Mouse (Mus musculus) kidney, embryonic 16.5 days (tissue): ENCODE data around the gene Iqschfp. TPM values are rescaled to one million over a fixed set of nuclear protein-coding genes. Genes with fewer than 3 reads are reported as not detected.
A peak's percentile ranks its signal among the peaks of the same experiment; 100 is the strongest.

Experiments
- ATAC-seq: fragments of 200-750 bp; cut with Nextera tagmentation; 2 replicates; pipeline ENCODE4 v1.8.0; 2017; ENCODE audit warnings: moderate TSS enrichment; ENCODE audit not compliant: low FRiP score, low TSS enrichment
- H3K27ac ChIP-seq: fragments of 300-500 bp; sonication (generic); 2 replicates; pipeline ENCODE4 v1.5.1; 2014; ENCODE audit warnings: low read length
- H3K27me3 ChIP-seq: fragments of 300-500 bp; sonication (generic); 2 replicates; pipeline ENCODE4 v1.6.1; 2014; ENCODE audit warnings: low read length, control low read depth, mixed read lengths; ENCODE audit not compliant: insufficient read depth
- H3K36me3 ChIP-seq: fragments of 300-500 bp; sonication (generic); 2 replicates; pipeline ENCODE4 v1.6.1; 2014; ENCODE audit warnings: low read length, control low read depth, mixed read lengths; ENCODE audit not compliant: insufficient read depth
- H3K4me1 ChIP-seq: fragments of 300-500 bp; sonication (generic); 2 replicates; pipeline ENCODE4 v1.6.1; 2014; ENCODE audit warnings: low read length, control low read depth, mixed read lengths; ENCODE audit not compliant: insufficient read depth
- H3K4me2 ChIP-seq: fragments of 300-500 bp; sonication (generic); replicated peaks from 2 replicates; pipeline ENCODE4 v1.6.1; 2014; ENCODE audit warnings: low read depth, low read length
- H3K4me3 ChIP-seq: fragments of 300-500 bp; sonication (generic); 2 replicates; pipeline ENCODE4 v1.5.1; 2014; ENCODE audit warnings: mild to moderate bottlenecking, low read length
- H3K9ac ChIP-seq: fragments of 300-500 bp; sonication (generic); replicated peaks from 2 replicates; pipeline ENCODE4 v1.6.1; 2014; ENCODE audit warnings: low read length
- H3K9me3 ChIP-seq: fragments of 300-500 bp; sonication (generic); 2 replicates; pipeline ENCODE4 v1.6.1; 2016; ENCODE audit warnings: low read length, control low read depth
- WGBS: fragments of 180-500 bp; shearing (Covaris S2); extraction: QIAGEN DNeasy Blood & Tissue Kit; methylation state at CpG from one replicate; pipeline ENCODE4 v1.1.7; 2014; 5-methylcytosine and 5-hydroxymethylcytosine counted together
- polyA plus RNA-seq: library from polyadenylated mRNA; unstranded; fragments of >200 nt; fragmentation: Nextera tagmentation; extraction: Ambion mirVana; gene quantifications from 2 replicates; pipeline ENCODE4 v1.2.1, GENCODE M21; 2015

Iqschfp gene
- polyA plus RNA-seq, 1 experiment from 2014 or later, result not detected

- Histone ChIP-seq H3K4me2 (no peak overlapping the region), H3K9me3 (peaks cover 6% of the 10 kb centered on the region; the same call in 1 of the 2 replicates), H3K27ac (no peak overlapping the region), H3K36me3 (no peaks in the 10 kb centered on the region), H3K4me3 (no peak overlapping the region), H3K27me3 (no peaks in the 10 kb centered on the region), H3K9ac (no peak overlapping the region), H3K4me1 (peaks cover 11% of the 10 kb centered on the region)
- WGBS, result 92% methylated on average over 7 of the region's 7 CpGs
- ATAC-seq, result no peak
Measured at GRCm38 (mm10) chr3:68352961-68353360, 460.9 kb downstream of the Iqschfp start.

DNA sequence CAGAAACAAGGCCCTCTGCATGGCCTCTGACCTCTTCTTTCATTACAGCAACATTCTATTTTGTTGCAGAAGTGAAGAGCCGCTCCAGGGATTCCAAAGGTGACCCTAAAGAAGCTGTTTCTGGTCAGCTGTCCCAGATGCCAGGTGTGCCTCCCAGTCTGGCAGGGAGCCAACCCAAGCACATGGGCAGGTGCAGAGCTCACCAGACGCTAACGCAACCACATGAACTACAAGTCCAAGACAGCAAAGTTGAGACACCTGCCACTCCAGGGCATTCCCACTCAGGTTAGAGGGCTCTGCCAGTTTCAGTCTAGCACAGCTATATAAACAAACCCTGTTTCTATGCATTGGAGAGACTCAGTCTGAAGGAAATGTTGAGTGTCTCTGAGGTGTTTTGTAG lies 461.5 kb downstream of the Iqschfp start:
- Histone ChIP-seq H3K4me2 (no peak overlapping the region), H3K9me3 (peaks cover 6% of the 10 kb centered on the region; the same call in 1 of the 2 replicates), H3K27ac (no peak overlapping the region), H3K4me3 (no peak overlapping the region), H3K4me1 (peaks cover 11% of the 10 kb centered on the region), H3K36me3 (no peaks in the 10 kb centered on the region), H3K27me3 (no peaks in the 10 kb centered on the region), H3K9ac (no peak overlapping the region)
- 46% methylated on average over 3 of the region's 3 CpGs for WGBS
- ATAC-seq, result no peak

DNA sequence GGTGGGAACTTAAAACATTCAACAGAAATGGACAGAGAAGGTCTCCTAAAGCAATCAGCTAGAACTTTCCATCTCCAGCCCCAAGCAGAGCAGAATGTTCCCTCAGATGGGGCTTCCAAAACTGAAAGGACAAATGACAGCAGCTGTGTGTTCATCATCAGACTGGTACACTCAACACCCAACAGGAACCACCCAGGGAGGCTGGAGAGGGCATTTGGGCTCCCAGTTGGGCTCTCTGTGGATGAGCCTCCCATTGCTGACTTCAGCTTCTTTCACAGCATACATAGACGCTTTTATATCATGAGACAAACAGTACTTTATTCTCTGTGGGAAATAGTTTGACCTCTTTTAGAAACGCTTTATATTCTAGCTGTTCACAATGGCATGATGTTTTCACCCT lies 464.5 kb downstream of the Iqschfp start:
- Histone ChIP-seq H3K27me3 (no peaks in the 10 kb centered on the region), H3K4me3 (no peak overlapping the region), H3K9ac (no peak overlapping the region), H3K4me2 (no peak overlapping the region), H3K27ac (no peak overlapping the region), H3K36me3 (no peaks in the 10 kb centered on the region), H3K4me1 (peaks cover 4% of the 10 kb centered on the region; the same call in 1 of the 2 replicates), H3K9me3 (peaks cover 6% of the 10 kb centered on the region; the same call in 1 of the 2 replicates)
- 85% methylated on average over 2 of the region's 2 CpGs for WGBS
- ATAC-seq, result no peak

GRCm38 (mm10) chr3:68368029-68368428 lies 476.0 kb downstream of the Iqschfp start:
- Histone ChIP-seq H3K9ac (no peak overlapping the region), H3K4me1 (no peaks in the 10 kb centered on the region), H3K4me3 (no peak overlapping the region), H3K9me3 (no peaks in the 10 kb centered on the region), H3K27me3 (no peaks in the 10 kb centered on the region), H3K36me3 (no peaks in the 10 kb centered on the region), H3K4me2 (no peak overlapping the region), H3K27ac (no peak overlapping the region)
- no peak for ATAC-seq

GRCm38 (mm10) chr3:68372925-68373324 lies 480.9 kb downstream of the Iqschfp start:
- ATAC-seq, result no peak
- H3K4me2 ChIP-seq, result no peak overlapping the region
- no CpG with 5 or more reads among the region's 1 CpGs for WGBS
- H3K4me3 ChIP-seq, result no peak overlapping the region
- no peaks in the 10 kb centered on the region for H3K27me3 ChIP-seq
- no peaks in the 10 kb centered on the region for H3K9me3 ChIP-seq
- H3K4me1 ChIP-seq, result 0 out of 2 replicates have a peak, but pooled peaks cover 10% of the 10 kb centered on the region
- H3K36me3 ChIP-seq, result no peaks in the 10 kb centered on the region
- H3K9ac ChIP-seq, result no peak overlapping the region
- H3K27ac ChIP-seq, result no peak overlapping the region

DNA sequence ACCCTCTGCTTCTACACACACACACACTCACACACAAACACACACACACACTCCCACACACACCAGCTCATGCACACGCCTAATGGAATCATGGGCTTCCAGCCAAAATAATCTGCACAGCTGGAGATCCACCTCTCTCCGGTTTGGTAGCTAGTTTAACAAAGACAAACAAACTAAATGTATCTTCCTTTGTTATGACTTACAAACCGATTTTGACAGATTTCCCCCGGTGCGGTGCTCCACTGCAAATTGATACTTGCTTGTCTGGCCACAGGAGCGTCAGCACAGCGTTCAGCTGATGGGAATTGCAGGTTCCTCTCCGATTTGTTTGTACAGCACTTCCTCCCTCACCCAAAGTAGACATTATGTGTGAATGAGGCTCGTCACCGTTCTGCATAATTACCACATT lies 483.1 kb downstream of the Iqschfp start:
- Histone ChIP-seq H3K27ac (no peak overlapping the region), H3K36me3 (no peaks in the 10 kb centered on the region), H3K4me2 (no peak overlapping the region), H3K4me1 (peaks cover 17% of the 10 kb centered on the region; the same call in 1 of the 2 replicates), H3K9ac (no peak overlapping the region), H3K27me3 (no peaks in the 10 kb centered on the region), H3K9me3 (no peaks in the 10 kb centered on the region), H3K4me3 (no peak overlapping the region)
- no peak for ATAC-seq
- 16% methylated on average over 10 of the region's 10 CpGs for WGBS

DNA sequence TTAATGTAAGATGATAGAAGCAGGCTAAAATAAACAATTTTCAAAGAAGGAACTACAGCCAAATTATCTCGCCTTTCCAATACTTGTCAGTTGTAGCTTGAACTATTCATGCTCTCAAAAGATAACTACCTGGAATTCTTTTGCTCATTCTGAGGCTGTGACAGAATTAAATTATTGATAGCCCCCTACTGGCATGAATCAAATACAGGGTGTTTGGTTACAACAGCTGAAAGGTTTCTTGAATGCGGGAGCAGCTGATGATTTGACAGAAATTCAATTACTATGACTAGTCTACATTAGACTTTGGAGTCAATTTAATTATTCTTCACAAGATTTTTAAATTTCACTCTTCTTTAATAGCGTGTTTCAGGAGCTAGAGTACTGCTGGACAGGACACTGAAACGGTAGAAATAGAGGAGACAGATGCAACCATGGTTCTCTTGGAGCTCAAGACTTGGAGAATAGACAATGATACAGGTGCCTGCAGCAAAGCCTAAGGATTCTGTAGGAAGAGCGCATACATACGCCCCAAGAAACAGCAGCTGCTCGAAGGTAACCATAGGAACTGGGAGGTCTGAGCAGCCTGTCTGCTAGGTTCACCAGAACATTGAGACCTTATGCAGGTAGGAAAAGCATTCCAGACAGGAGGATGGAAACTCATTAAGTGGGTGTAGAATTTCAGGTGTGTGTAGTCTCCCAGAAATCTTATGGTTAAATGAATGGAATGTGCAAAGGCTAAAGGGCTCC lies 485.6 kb downstream of the Iqschfp start:
- Histone ChIP-seq H3K27me3 (no peaks in the 10 kb centered on the region), H3K27ac (no peak overlapping the region), H3K4me3 (no peak overlapping the region), H3K9me3 (no peaks in the 10 kb centered on the region), H3K4me1 (peaks cover 17% of the 10 kb centered on the region; the same call in 1 of the 2 replicates), H3K4me2 (no peak overlapping the region), H3K9ac (no peak overlapping the region), H3K36me3 (no peaks in the 10 kb centered on the region)
- WGBS, result 79% methylated on average over 7 of the region's 7 CpGs
- ATAC-seq, result no peak

GRCm38 (mm10) chr3:68378799-68379198 lies 486.8 kb downstream of the Iqschfp start:
- WGBS, result 41% methylated on average over 2 of the region's 2 CpGs
- H3K9ac ChIP-seq, result no peak overlapping the region
- no peak overlapping the region for H3K4me2 ChIP-seq
- H3K36me3 ChIP-seq, result no peaks in the 10 kb centered on the region
- no peak for ATAC-seq
- H3K27me3 ChIP-seq, result no peaks in the 10 kb centered on the region
- H3K27ac ChIP-seq, result no peak overlapping the region
- H3K4me3 ChIP-seq, result no peak overlapping the region
- H3K4me1 ChIP-seq, result peaks cover 17% of the 10 kb centered on the region; the same call in 1 of the 2 replicates
- H3K9me3 ChIP-seq, result no peaks in the 10 kb centered on the region

DNA sequence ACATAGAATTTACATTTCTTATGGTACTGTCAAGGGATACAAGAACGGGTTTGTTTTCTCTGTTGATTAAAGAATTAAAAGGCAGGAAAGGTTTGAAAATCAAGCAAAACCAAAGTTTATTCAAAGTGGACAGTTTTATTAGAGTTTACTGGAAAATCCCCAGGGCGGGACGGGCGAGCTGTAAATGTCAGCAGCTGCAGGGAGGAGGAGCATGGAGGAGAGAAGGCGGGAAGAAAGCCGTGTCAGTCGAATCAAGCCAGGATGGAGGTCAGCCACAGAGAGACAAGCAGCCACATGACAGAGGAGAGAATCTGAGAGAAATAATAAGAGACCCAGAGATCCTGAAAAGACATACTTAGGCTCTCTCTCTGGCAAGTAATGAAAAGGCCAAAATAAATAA lies 487.2 kb downstream of the Iqschfp start:
- no peaks in the 10 kb centered on the region for H3K36me3 ChIP-seq
- H3K27ac ChIP-seq, result no peak overlapping the region; the same call in 1 of the 2 replicates
- 0 out of 2 replicates have a peak, but pooled peaks have one; percentile 61 for ATAC-seq
- peaks cover 17% of the 10 kb centered on the region; the same call in 1 of the 2 replicates for H3K4me1 ChIP-seq
- WGBS, result 14% methylated on average over 7 of the region's 7 CpGs
- no peak overlapping the region for H3K9ac ChIP-seq
- H3K4me2 ChIP-seq, result no peak overlapping the region
- H3K4me3 ChIP-seq, result no peak overlapping the region
- no peaks in the 10 kb centered on the region for H3K27me3 ChIP-seq
- H3K9me3 ChIP-seq, result no peaks in the 10 kb centered on the region

- Histone ChIP-seq H3K9ac (no peak overlapping the region), H3K4me2 (no peak overlapping the region), H3K27me3 (no peaks in the 10 kb centered on the region), H3K9me3 (no peaks in the 10 kb centered on the region), H3K36me3 (no peaks in the 10 kb centered on the region), H3K4me3 (no peak overlapping the region), H3K27ac (no peak overlapping the region), H3K4me1 (peaks cover 8% of the 10 kb centered on the region; the same call in 1 of the 2 replicates)
- ATAC-seq, result no peak
Measured at GRCm38 (mm10) chr3:68383672-68384071, 491.6 kb downstream of the Iqschfp start.
